8 mouse cellular contexts compared by ENCODE assay signal in genomic region chr16:22439499-22440177, GRCm38 (mm10). TPM values are rescaled to one million over a fixed set of nuclear protein-coding genes. Genes with fewer than 3 reads are reported as not detected.
A peak's percentile ranks its signal among the peaks of the same experiment; 100 is the strongest.
DNase-seq lines count a peak whose midpoint lies in the region; ATAC-seq lines count a peak whose summit lies in the region.

Gene Etv5, minus strand, starts transcription at chr16:22439719.

- H3K4me2 ChIP-seq in hindbrain, embryonic 15.5 days = peak within 1 kb of the TSS; percentile 97

- H3K36me3 ChIP-seq in hindbrain, embryonic 15.5 days = no peaks in the 10 kb centered on the region

- no peaks in the 10 kb centered on the region for H3K9me3 ChIP-seq in hindbrain, embryonic 15.5 days

- H3K27ac ChIP-seq in hindbrain, embryonic 15.5 days (replicated peaks) = peak within 1 kb of the TSS; percentile 71

- peaks cover 21% of the 10 kb centered on the region for H3K4me1 ChIP-seq in hindbrain, embryonic 15.5 days (replicated peaks)

- peak within 1 kb of the TSS; percentile 68 for H3K4me3 ChIP-seq in hindbrain, embryonic 15.5 days

- peak within 1 kb of the TSS; percentile 50 for H3K9ac ChIP-seq in hindbrain, embryonic 15.5 days

- under 1% methylated on average over 60 of the region's 63 CpGs for WGBS in hindbrain, embryonic 15.5 days

- peak; percentile 99 for DNase-seq in T-cell, adult 2 months (ENCODE audit: low spot score)
- DNase-seq in cerebellum, postnatal 36 days = peak; percentile 99
- DNase-seq in frontal cortex, postnatal 36 days (ENCODE audit: low spot score in 2 of 2) = peak; percentile 99
- DNase-seq in left cerebral cortex, adult 11 months (ENCODE audit: low spot score) = peak; percentile 100
- peak; percentile 99 to 100 for DNase-seq in lung, postnatal 4 days
- peak; percentile 96 for DNase-seq in retina, postnatal 7 days (ENCODE audit: low read depth, low spot score)
- DNase-seq in urinary bladder, adult 2 months (ENCODE audit: low spot score) = peak; percentile 96

- ATAC-seq in hindbrain, embryonic 15.5 days (ENCODE audit: low FRiP score, low read depth) = peak; percentile 99

- H3K27me3 ChIP-seq in hindbrain, embryonic 15.5 days = peaks cover 60% of the 10 kb centered on the region

RNA-seq across cellular contexts. Expression of gene Etv5, which starts in this region (rescaled TPM):
- 21.7 and 32.1 TPM in 2 replicates for polyA plus RNA-seq in hindbrain, embryonic 15.5 days (2015; fragmentation: Nextera tagmentation; extraction: Ambion mirVana)
- 14.8 and 15.9 TPM in 2 replicates for polyA plus RNA-seq in urinary bladder, adult 2 months (2012; rRNA removed)

Comparison
In these comparisons a context has a peak if more than half of its experiments do, and no peak if none do; other contexts are left out.
1. Peak in every context shown above with its lines: DNase-seq, ATAC-seq, H3K4me3 ChIP-seq and H3K27ac ChIP-seq.